Mouse (Mus musculus) MEL (cell line): ENCODE measurements around the gene Cd5. TPM values are rescaled to one million over a fixed set of nuclear protein-coding genes. Genes with fewer than 3 reads are reported as not detected.

ENCODE experiments used
- DNase-seq: peaks from one replicate; pipeline ENCODE4 v3.0.0; 2011; ENCODE audit warnings: low read depth, low spot score
- H3K27ac ChIP-seq: 2 replicates; pipeline ENCODE4 v1.5.1; 2012; ENCODE audit warnings: low read depth, mild to moderate bottlenecking, control low read depth, low read length, moderate library complexity; ENCODE audit not compliant: control insufficient read depth
- H3K27me3 ChIP-seq, 2 experiments: fragments of 150-350 bp in 1 of 2; sonication (generic) in 1 of 2; 2 replicates each; pipeline ENCODE4 v1.6.1; 2012; ENCODE audit warnings: low read length in 2 of 2, mild to moderate bottlenecking in 2 of 2, improper control_type of control experiment in 1 of 2, moderate library complexity in 1 of 2; ENCODE audit not compliant: insufficient read depth in 2 of 2, control insufficient read depth in 1 of 2
- H3K36me3 ChIP-seq, 2 experiments: 2 replicates each; pipeline ENCODE4 v1.6.1; 2012 to 2014; ENCODE audit warnings: low read length in 2 of 2, improper control_type of control experiment in 1 of 2, inconsistent platforms in 1 of 2, mild to moderate bottlenecking in 1 of 2; ENCODE audit not compliant: insufficient read depth in 2 of 2, control insufficient read depth in 1 of 2
- H3K4me1 ChIP-seq, 2 experiments: fragments of 150-350 bp in 1 of 2; sonication (generic) in 1 of 2; 2 replicates each; pipeline ENCODE4 v1.6.1; 2012; ENCODE audit warnings: low read length in 2 of 2, improper control_type of control experiment in 1 of 2, mild to moderate bottlenecking in 1 of 2; ENCODE audit not compliant: insufficient read depth in 2 of 2, control insufficient read depth in 1 of 2
- H3K4me3 ChIP-seq, 2 experiments: fragments of 150-350 bp in 1 of 2; sonication (generic) in 1 of 2; 2 replicates each; pipeline ENCODE4 v1.5.1; 2012; ENCODE audit warnings: low read depth in 2 of 2, low read length in 2 of 2, mild to moderate bottlenecking in 2 of 2, moderate library complexity in 2 of 2, control low read depth in 1 of 2, improper control_type of control experiment in 1 of 2; ENCODE audit not compliant: control insufficient read depth in 1 of 2, insufficient read depth in 1 of 2
- H3K79me2 ChIP-seq: 2 replicates; pipeline ENCODE4 v1.6.1; 2012; ENCODE audit warnings: mild to moderate bottlenecking, low read length, moderate library complexity; ENCODE audit not compliant: control insufficient read depth, poor library complexity, insufficient read depth
- H3K9ac ChIP-seq: 2 replicates; pipeline ENCODE4 v1.6.1; 2012; ENCODE audit warnings: low read depth, mild to moderate bottlenecking, control low read depth, low read length, moderate library complexity; ENCODE audit not compliant: control insufficient read depth, poor library complexity, severe bottlenecking
- H3K9me3 ChIP-seq: fragments of 150-350 bp; sonication (generic); replicated peaks from 2 replicates; pipeline ENCODE4 v1.6.1; 2012; ENCODE audit warnings: mild to moderate bottlenecking, low read length, improper control_type of control experiment, moderate library complexity; ENCODE audit not compliant: insufficient read depth
- BHLHE40 ChIP-seq: IDR thresholded peaks from 2 replicates; pipeline ENCODE4 v1.6.1; 2012; ENCODE audit warnings: low read depth, mild to moderate bottlenecking, inconsistent platforms, low read length, improper control_type of control experiment, borderline replicate concordance
- E2F4 ChIP-seq: IDR thresholded peaks from 2 replicates; pipeline ENCODE4 v1.6.1; 2011; ENCODE audit warnings: low read depth, low read length, improper control_type of control experiment, borderline replicate concordance
- ELF1 ChIP-seq: IDR thresholded peaks from 2 replicates; pipeline ENCODE4 v1.6.1; 2014; ENCODE audit warnings: low read depth, mild to moderate bottlenecking, inconsistent platforms, low read length, improper control_type of control experiment, moderate library complexity
- EP300 ChIP-seq, 2 experiments: IDR thresholded peaks; 2 replicates each; pipeline ENCODE4 v1.6.1; 2011; ENCODE audit warnings: improper control_type of control experiment in 2 of 2, low read length in 2 of 2, low read depth in 1 of 2, mild to moderate bottlenecking in 1 of 2
- GATA1 ChIP-seq: IDR thresholded peaks from 2 replicates; pipeline ENCODE4 v1.6.1; 2011; ENCODE audit warnings: low read depth, low read length, improper control_type of control experiment
- HCFC1 ChIP-seq: IDR thresholded peaks from 2 replicates; pipeline ENCODE4 v1.6.1; 2012; ENCODE audit warnings: low read depth, mild to moderate bottlenecking, inconsistent platforms, low read length, improper control_type of control experiment, moderate library complexity
- JUND ChIP-seq: IDR thresholded peaks from 2 replicates; pipeline ENCODE4 v1.6.1; 2011; ENCODE audit warnings: low read depth, mild to moderate bottlenecking, improper control_type of control experiment, low read length
- MAX ChIP-seq: IDR thresholded peaks from 2 replicates; pipeline ENCODE4 v1.6.1; 2011; ENCODE audit warnings: low read length, improper control_type of control experiment
- MAZ ChIP-seq: IDR thresholded peaks from 2 replicates; pipeline ENCODE4 v1.6.1; 2012; ENCODE audit warnings: low read depth, mild to moderate bottlenecking, inconsistent platforms, low read length, improper control_type of control experiment
- MEF2A ChIP-seq: IDR thresholded peaks from 2 replicates; pipeline ENCODE4 v1.6.1; 2014; ENCODE audit warnings: low read depth, mild to moderate bottlenecking, inconsistent platforms, low read length, improper control_type of control experiment; ENCODE audit not compliant: poor library complexity, insufficient replicate concordance, severe bottlenecking; ENCODE audit errors: extremely low read depth
- MXI1 ChIP-seq: IDR thresholded peaks from 2 replicates; pipeline ENCODE4 v1.6.1; 2011; ENCODE audit warnings: mild to moderate bottlenecking, low read depth, low read length, improper control_type of control experiment
- MYC ChIP-seq: IDR thresholded peaks from 2 replicates; pipeline ENCODE4 v1.6.1; 2011; ENCODE audit warnings: low read depth, mild to moderate bottlenecking, low read length, improper control_type of control experiment, moderate library complexity
- NRF1 ChIP-seq: IDR thresholded peaks from 2 replicates; pipeline ENCODE4 v1.6.1; 2014; ENCODE audit warnings: low read depth, mild to moderate bottlenecking, inconsistent platforms, low read length, improper control_type of control experiment, moderate library complexity; ENCODE audit not compliant: poor library complexity, insufficient read depth, severe bottlenecking
- SIN3A ChIP-seq: IDR thresholded peaks from 2 replicates; pipeline ENCODE4 v1.6.1; 2012; ENCODE audit warnings: low read length, improper control_type of control experiment, inconsistent platforms
- SMC3 ChIP-seq: IDR thresholded peaks from 2 replicates; pipeline ENCODE4 v1.6.1; 2011; ENCODE audit warnings: low read depth, low read length, improper control_type of control experiment
- TAL1 ChIP-seq: IDR thresholded peaks from 2 replicates; pipeline ENCODE4 v1.6.1; 2012; ENCODE audit warnings: mild to moderate bottlenecking, inconsistent platforms, low read length, moderate library complexity, mixed read lengths
- TBP ChIP-seq: IDR thresholded peaks from 2 replicates; pipeline ENCODE4 v1.8.0; 2011; ENCODE audit warnings: low read depth, low read length, improper control_type of control experiment
- UBTF ChIP-seq: IDR thresholded peaks from 2 replicates; pipeline ENCODE4 v1.6.1; 2012; ENCODE audit warnings: low read depth, mild to moderate bottlenecking, inconsistent platforms, low read length, improper control_type of control experiment, moderate library complexity, borderline replicate concordance; ENCODE audit not compliant: insufficient read depth
- USF1 ChIP-seq: IDR thresholded peaks from 2 replicates; pipeline ENCODE4 v1.6.1; 2014; ENCODE audit warnings: low read depth, mild to moderate bottlenecking, inconsistent platforms, low read length, improper control_type of control experiment, moderate library complexity
- USF2 ChIP-seq, 2 experiments: IDR thresholded peaks; 2 replicates each; pipeline ENCODE4 v1.6.1; 2011 to 2012; ENCODE audit warnings: improper control_type of control experiment in 2 of 2, low read length in 2 of 2, borderline replicate concordance in 1 of 2, inconsistent platforms in 1 of 2, low read depth in 1 of 2, mild to moderate bottlenecking in 1 of 2; ENCODE audit not compliant: insufficient read depth in 1 of 2
- ZC3H11A ChIP-seq: IDR thresholded peaks from 2 replicates; pipeline ENCODE4 v1.6.1; 2012; ENCODE audit warnings: low read depth, mild to moderate bottlenecking, inconsistent platforms, low read length, improper control_type of control experiment
- ZMIZ1 ChIP-seq: IDR thresholded peaks from 2 replicates; pipeline ENCODE4 v1.6.1; 2012; ENCODE audit warnings: low read depth, mild to moderate bottlenecking, inconsistent platforms, low read length, improper control_type of control experiment, moderate library complexity
- ZNF384 ChIP-seq: IDR thresholded peaks from 2 replicates; pipeline ENCODE4 v1.6.1; 2012; ENCODE audit warnings: low read depth, mild to moderate bottlenecking, inconsistent platforms, low read length, improper control_type of control experiment
- polyA plus RNA-seq, 2 experiments: library from polyadenylated mRNA; stranded (reverse) in 1 of 2; unstranded in 1 of 2; fragments of >175 nt in 1 of 2; fragments of >200 nt in 1 of 2; gene quantifications; 2 replicates each; pipeline versions ENCODE4 v1.2.1 to v1.2.4; 2012; ENCODE audit warnings: low replicate concordance in 2 of 2, low read depth in 1 of 2; ENCODE audit not compliant: insufficient read length in 2 of 2, insufficient read depth in 1 of 2, missing spikeins in 1 of 2
- total RNA-seq: library from RNA; depleted of rRNA; stranded (reverse); fragments of 300-350 nt; gene quantifications from 2 replicates; pipeline ENCODE4 v1.2.3, GENCODE M21; 2012

The Cd5 gene
- total and polyA plus RNA-seq, 3 experiments, result not detected

- Histone ChIP-seq H3K4me1 (0 out of 4 replicates have a peak, but pooled peaks cover 0 to 4% of the 10 kb centered on the region in 2 experiments), H3K36me3 (peaks cover 0 to 3% of the 10 kb centered on the region in 2 experiments; a peak in 2 of 4 replicates), H3K27me3 (no peaks in the 10 kb centered on the region), H3K9ac (no peak overlapping the region), H3K4me3 (no peak overlapping the region), H3K79me2 (no peaks in the 10 kb centered on the region; the same call in 1 of the 2 replicates), H3K27ac (no peak overlapping the region), H3K9me3 (no peaks in the 10 kb centered on the region)
- TF ChIP-seq MXI1, result no peak
- TF ChIP-seq MAZ, result no peak
- TF ChIP-seq ZNF384, result no peak
- TF ChIP-seq MEF2A, result no peak
- no peak for TF ChIP-seq EP300 (IDR thresholded peaks at IDR 0.05; ENCODE audit: low read depth in 1 of 2, low read length in 2 of 2)
- no peak for TF ChIP-seq MAX
- TF ChIP-seq USF1, result no peak
- no peak for TF ChIP-seq ELF1
- TF ChIP-seq HCFC1, result no peak
- no peak for TF ChIP-seq ZMIZ1
- no peak for TF ChIP-seq SMC3
- TF ChIP-seq MYC, result no peak
- no peak for TF ChIP-seq SIN3A
- TF ChIP-seq E2F4, result no peak
- no peak for TF ChIP-seq ZC3H11A
- no peak for TF ChIP-seq NRF1
- TF ChIP-seq BHLHE40, result no peak
- TF ChIP-seq GATA1, result no peak
- no peak for DNase-seq
Observed at GRCm38 (mm10) chr19:10707087-10707875, 31.5 kb downstream of the Cd5 start.

- H3K36me3 ChIP-seq, result no peaks in the 10 kb centered on the region
- H3K4me1 ChIP-seq, result no peaks in the 10 kb centered on the region
- no peak overlapping the region for H3K4me3 ChIP-seq
Observed at GRCm38 (mm10) chr19:10703470-10703869, 35.3 kb downstream of the Cd5 start.

More at GRCm38 (mm10) chr19:10703470-10703869, 35.3 kb downstream of the Cd5 start:
- Histone ChIP-seq H3K27ac (no peak overlapping the region), H3K79me2 (no peaks in the 10 kb centered on the region; the same call in none of the 2 replicates), H3K9ac (no peak overlapping the region), H3K9me3 (no peaks in the 10 kb centered on the region), H3K27me3 (no peaks in the 10 kb centered on the region)
- no peak for DNase-seq
- TF ChIP-seq TAL1, result no peak
- no peak for TF ChIP-seq USF2 (IDR thresholded peaks at IDR 0.05; ENCODE audit: borderline replicate concordance in 1 of 2, insufficient read depth in 1 of 2, low read depth in 1 of 2, low read length in 2 of 2)
- no peak for TF ChIP-seq TBP
- no peak for TF ChIP-seq UBTF
- no peak for TF ChIP-seq JUND
- no peak for TF ChIP-seq EP300 (IDR thresholded peaks at IDR 0.05; ENCODE audit: low read depth in 1 of 2, low read length in 2 of 2)
- TF ChIP-seq ELF1, result no peak
